Mouse (Mus musculus): ENCODE results near the gene Atp4a.
"Not testable (repeated sequence)": the region's sequence is repeated elsewhere in the genome, so short reads cannot be mapped to it uniquely, and the experiment has no call there.

The Atp4a gene

DNA sequence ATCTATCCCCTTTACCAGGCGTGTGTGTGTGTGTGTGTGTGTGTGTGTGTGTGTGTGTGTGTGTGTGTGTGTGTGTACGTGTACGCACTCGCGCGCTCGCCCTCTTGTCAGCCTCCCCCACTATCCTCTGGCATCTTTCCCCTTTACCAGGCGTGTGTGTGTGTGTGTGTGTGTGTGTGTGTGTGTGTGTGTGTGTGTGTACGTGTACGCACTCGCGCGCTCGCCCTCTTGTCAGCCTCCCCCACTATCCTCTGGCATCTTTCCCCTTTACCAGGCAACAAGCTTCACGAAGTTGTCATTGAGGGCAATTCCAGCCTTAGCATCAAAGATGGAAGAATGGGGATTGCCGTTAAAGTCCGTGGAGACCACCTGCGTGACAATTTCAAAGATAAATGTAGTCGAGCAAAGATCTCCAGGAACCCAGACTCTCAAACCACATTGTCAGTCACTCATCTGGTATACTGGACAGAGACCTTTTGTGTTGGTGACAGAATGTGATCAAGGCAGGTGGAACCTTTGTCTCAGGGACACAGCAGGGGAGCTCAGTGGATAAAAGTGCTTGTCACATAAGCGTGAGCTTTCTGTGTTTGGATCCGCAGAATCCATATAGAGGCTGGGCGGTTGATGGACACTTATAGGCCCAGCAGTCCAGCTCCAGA lies 18.2 kb downstream of the Atp4a start:
- DNase-seq, result not testable (repeated sequence)

DNA sequence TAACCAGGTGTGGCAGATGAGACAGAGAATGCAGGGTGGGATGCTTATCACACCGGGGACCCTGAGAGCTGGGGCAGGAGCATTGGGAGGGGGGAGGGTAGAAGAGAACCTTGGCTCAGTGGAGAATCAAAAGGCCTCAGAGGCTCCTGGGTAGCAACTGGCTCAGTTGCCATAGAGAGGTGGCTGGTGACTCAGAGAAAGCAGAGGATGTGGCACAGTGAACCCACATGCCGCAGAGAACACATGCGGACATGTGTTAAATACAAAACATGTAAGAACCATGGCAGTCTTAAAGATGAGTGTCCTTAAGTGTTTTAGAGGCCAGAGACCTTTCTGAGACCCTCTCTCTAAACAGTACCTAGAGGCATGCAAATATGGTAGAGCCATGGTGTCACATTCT lies 24.2 kb downstream of the Atp4a start:
- DNase-seq, result no peak

DNA sequence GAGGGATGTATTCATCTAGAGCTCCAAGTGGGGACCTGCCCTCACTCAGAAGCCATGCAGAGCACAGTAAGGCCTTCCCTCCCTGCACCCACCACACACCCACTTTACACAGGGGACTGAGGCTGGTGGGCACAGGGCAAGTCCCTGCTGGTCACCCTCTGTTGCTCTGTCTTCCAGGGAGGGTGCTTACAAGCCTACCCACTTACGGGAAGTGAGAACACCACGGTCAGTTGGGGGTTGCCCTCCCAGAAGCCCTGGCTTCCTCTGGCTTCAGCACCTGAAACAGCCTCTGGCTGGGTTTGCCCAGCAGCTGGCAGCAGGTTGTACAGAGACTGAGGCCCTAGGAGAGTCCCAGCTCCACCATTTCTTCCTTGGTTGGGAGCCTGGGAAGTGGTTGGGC lies 30.6 kb downstream of the Atp4a start:
- not testable (repeated sequence) for DNase-seq

DNA sequence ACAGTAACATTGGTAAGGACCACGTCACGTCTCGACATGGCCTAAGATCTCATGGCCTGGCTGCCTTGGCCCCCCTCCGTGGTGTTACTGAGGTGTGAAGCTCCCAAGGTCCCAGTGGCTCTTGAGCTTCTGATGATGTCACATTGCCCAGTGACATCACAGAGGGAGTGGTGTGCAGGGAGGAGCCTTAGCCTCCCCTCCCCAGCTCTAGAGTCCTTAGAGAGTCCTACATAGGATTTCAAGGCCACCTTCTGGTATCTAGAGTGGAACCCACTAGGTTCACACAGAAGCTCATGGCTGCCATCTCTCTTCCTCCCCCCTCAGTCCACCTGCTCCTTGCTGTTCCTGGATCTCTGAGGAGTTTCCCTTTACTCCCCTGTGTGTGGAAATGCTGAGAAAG lies 31.6 kb downstream of the Atp4a start, which contains the start of gene Gapdhs:
TSS of gene Gapdhs (minus strand) at position 65 of the 400 bp plus-strand sequence.
- not testable (repeated sequence) for DNase-seq

DNA sequence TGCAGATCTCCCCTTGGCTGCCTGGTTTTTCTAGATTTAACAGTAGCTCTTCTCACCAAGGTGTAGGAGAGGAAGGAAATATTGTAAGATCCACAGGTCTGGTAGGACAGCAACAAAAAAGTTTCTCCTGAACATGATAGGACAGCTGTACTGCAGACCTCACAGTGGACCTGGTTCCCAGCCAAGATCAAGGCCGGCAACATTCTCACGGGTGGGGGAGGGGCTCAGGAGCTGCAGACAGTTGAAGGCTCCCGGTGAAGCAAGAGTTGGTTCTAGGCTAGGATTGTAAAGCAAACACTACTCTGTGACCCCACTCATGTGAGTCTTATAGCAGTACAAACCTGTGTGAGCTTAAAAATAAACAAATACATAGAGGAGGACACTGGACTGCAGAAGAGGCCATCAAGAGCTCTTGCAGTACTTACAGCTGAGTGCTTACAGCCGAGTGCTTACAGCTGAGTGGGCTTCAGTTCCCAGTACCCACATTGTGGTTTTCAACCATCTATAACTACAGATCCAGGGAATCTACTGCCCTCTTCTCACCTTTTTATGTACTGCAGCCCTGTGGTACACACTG lies 32.1 kb downstream of the Atp4a start:
- DNase-seq, result peak; percentile 67

DNA sequence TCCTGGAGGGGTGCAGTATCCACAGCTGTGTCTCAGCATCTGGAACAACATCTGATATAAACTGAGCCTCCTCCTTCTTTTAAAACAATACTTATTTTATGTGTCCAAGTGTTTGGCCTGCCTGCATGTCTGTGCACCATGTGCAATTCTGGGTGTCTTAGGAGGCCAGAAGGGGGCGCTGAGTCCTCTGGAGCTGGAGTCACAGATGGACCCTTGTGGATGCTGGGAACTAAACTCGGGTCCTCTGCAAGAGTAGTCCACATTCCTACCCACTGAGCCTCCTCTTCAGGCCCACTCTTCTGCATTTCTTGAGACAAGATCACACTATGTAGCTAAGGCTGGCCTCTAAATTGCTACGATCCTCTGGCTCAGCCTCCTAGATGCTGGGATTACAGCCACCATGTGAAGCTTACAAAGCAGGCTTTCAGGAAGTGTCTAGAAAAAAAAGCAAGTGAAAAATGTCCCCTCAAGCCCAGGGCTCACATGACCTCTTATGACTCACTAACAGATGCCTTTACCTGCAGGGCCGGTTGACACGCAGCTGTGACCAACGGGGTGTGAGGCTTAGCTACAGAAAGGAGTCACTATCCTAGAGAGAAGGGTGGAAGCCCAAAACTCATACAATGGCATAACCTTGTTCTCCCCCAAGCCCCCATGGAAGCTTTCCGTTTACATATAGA lies 35.7 kb downstream of the Atp4a start:
- no peak for DNase-seq

DNA sequence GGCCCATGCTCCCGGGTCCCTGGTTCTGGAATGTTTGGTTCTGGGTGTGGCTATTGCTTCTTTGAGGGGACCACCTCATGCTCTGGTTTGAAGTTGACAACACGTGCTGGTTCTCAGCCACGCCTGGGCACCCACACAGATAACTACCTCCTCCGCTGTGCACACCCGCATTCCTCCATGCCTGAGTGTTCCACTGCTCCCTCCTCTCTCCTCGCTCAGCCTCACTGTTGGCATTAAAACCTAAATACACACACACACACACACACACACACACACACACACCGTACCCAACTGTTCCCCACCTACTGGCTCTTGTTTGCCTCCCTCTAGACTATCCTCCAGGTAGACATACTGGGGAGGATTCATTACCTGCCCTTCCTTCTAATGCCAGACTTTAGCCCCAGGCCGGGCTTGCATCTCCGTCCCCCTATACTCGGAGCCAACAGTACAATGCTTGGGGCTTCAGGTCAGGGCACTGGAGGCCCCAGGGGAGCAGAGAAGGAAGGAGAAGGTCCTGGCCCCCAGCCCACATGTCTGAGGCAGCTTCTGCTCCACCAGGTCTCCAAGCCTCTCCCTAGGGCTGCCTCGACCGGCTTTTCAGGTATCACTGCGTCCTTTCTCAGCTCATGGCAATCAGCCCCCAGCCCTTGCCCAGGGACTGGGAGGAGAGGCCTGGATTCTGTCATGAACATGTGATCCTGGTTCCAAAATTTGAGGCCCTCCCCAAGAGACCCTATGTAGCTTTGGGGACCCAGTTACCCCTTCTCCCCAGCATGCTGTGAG lies 38.0 kb downstream of the Atp4a start:
- DNase-seq, result no peak

DNA sequence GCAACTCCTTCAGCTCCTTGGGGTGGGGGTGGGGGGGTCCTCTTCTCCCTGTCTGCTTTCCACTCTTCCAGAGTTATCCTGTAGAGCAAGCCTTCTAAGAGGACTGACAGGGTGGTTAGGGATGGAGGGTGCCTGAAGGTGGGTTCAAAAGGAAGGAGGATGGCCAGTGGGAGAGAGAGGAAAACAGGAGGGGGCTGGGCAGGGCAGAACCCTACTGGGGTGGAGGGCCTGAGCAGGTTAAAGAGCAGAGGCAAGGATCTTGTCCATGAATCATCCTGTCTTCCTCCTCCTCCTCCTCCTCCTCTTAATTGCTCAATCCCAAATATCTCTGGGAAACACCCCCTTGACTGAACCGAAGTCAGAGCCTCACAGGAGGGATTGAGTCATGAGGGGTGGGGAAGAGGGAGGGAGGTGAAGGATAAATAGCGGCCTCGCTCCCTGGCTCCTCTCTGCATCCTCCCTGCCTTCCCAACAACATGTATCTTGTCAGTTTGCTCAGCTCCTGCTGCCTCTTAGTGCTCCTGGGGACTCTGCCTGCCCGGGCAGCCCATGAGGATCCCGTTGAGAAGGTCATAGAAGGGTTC lies 39.2 kb downstream of the Atp4a start, which contains the start of gene Sbsn:
TSS of gene Sbsn (plus strand) at position 386 of the 584 bp plus-strand sequence.
- DNase-seq, result no peak

DNA sequence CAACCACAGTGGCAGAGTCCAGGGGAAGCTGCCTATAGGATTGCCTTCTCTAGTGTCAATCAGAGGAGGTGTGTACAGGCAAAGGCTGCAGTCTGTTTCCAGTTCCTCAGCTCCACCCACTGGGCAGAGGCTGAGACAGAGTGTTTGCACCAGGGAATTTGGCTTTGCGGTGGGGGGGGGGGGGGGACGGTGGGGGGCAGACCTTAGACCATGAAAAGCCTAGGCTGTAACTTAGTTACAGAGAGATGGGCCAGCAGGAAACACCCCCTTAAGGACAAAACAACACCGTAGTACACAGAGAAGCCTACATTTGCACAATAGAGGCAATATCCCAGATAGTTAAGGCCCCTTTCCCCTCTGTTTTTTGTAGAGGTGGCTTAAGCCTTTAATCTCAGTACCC lies 45.0 kb downstream of the Atp4a start:
- DNase-seq, result no peak

DNA sequence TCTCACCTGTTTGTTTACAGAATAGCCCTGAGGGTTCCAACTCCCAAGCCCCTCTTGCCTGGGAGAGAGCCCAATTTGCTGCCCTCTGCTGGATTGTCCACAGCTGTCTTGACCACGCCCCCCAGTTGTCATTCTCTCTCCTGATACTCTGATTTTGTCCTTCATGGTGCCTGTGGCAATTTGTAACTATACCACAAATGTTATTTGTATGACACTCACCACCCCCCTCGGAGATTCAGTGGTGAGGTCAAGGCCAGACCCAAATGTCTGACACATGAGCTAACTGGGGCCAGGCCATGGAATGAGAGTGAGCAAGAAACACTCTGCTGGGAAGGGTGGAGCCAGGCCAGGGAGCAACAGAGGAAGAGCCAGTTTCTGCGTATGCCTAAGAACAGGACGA lies 46.8 kb downstream of the Atp4a start:
- peak; percentile 37 for DNase-seq

DNA sequence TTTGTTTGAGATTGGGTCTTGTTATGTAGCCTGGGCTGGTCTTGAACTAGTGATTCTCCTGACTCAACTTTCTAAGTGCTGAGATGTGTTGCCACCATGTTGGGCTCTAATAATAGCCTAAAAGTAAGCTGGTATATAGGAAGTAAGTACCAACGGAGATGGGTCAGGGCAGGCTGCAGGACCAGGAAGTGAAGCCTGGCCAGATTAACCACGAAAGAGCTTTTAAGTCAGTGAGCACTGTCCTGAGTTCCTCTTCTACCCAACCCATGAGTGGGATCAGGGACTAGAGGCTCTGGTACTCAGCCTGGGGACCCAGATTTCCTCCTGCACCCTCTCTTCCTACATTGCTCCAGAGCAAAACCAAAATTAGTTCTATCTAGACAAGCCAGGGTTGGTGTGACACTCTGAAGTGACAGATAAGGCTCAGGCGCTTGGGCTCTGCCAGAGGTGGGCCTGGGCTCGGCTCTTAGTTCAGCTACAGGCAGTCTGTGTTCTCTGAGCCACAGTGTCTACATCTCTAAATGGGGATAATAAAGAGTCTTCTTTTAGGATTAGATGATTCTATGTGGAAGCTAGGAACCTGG lies 49.9 kb downstream of the Atp4a start:
- DNase-seq, result no peak

DNA sequence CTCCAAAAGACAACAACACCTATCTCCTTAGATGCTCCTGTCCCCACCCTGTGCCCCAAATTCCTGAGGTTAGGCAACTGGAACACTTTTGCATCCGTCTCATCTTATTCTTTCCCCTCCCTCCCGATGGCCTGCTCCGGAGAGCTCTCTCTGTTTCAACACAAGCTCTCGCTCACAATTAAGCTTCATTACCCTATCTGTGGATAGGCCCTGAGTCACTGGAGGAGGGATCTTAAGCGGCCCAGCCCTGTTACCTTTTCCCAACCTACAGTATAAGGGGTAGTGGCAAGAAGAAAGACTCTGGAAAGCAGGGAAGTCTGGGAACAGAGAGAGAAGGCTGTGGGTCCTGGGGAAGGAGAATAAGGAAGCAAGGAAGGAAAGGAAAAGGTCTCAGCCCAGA lies 51.4 kb downstream of the Atp4a start, which contains the start of gene Dmkn:
TSS of gene Dmkn (plus strand) at position 301 of the 400 bp plus-strand sequence.
- DNase-seq, result no peak

DNA sequence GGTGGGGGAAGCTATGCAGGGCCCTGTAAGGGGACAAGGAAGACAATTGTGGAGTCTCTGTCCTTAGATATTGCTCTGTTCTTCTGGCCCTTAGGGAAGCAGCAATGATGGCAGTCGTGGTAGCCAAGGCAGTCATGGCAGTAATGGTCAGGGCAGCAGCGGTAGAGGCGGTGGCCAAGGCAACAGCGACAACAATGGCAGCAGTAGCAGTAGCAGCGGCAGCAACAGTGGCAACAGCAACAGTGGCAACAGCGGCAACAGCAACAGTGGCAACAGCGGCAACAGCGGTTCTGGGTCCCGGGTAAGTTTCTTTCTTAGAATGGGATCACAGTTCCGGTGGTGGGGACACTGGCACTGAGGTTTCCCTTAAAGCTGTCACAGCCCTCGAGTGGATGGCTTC lies 53.2 kb downstream of the Atp4a start:
- DNase-seq, result no peak

DNA sequence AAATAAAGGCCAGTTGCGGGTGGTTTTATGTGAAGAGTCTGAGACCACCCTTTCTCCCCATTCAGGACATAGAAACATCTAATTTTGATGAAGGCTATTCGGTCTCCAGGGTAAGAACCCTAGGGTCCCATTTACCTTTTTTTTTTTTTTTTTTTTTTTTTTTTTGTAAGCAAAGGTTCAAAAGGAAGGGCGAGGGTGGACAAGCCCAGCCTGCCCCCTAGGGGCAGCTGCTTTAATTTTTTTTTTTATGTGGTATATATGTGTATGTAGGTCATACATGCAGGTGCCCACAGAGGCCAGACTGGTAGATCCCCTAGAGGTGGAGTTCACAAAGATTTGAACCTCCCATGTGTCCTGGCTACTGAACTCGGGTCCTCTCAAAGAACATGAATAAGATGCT lies 54.4 kb downstream of the Atp4a start:
- no peak for DNase-seq

DNA sequence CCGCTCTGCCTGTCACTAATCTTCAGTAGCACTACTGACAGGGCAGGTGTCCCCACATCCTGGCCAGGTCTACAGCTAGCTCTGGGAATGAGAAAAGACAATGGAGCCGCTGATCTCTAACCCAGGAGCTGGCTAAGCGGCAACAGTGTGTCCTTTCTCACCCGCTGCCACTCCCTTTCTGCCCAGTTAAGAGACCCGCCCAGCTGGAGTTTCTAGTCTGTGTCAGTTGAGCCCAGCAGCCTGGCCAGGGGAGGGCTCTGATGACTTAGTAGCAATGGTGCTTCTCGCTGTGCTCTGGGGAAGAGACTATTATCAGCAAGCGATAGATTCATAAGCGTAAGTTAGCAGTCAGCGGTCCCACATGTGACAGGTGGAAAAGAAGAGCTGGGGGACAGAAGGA lies 57.2 kb downstream of the Atp4a start:
- no peak for DNase-seq

All from lung, postnatal 14 days (tissue).